Mouse (Mus musculus) cortical plate, adult 2 months (tissue): ENCODE measurements around the gene Mink1.
"Not testable (repeated sequence)": the region's sequence is repeated elsewhere in the genome, so short reads cannot be mapped to it uniquely, and the experiment has no call there.

Experiments
- CTCF ChIP-seq: fragments of 200-500 bp; IDR thresholded peaks from 2 replicates; pipeline ENCODE4 v1.5.1; 2011; ENCODE audit warnings: mild to moderate bottlenecking, control low read depth, low read length; ENCODE audit not compliant: insufficient read depth; ENCODE audit errors: extremely low read depth
- POLR2A ChIP-seq: fragments of 200-500 bp; IDR thresholded peaks from 2 replicates; pipeline ENCODE4 v1.6.1; 2011; ENCODE audit warnings: mild to moderate bottlenecking, low read length, control low read depth; ENCODE audit not compliant: insufficient read depth; ENCODE audit errors: extremely low read depth

- TF ChIP-seq CTCF, POLR2A: not testable (repeated sequence)
Observed at GRCm38 (mm10) chr11:70570614-70571013, 7.9 kb downstream of the Mink1 start.
